Mouse (Mus musculus): ENCODE results near the gene Zc3h12c.

Zc3h12c gene

DNA sequence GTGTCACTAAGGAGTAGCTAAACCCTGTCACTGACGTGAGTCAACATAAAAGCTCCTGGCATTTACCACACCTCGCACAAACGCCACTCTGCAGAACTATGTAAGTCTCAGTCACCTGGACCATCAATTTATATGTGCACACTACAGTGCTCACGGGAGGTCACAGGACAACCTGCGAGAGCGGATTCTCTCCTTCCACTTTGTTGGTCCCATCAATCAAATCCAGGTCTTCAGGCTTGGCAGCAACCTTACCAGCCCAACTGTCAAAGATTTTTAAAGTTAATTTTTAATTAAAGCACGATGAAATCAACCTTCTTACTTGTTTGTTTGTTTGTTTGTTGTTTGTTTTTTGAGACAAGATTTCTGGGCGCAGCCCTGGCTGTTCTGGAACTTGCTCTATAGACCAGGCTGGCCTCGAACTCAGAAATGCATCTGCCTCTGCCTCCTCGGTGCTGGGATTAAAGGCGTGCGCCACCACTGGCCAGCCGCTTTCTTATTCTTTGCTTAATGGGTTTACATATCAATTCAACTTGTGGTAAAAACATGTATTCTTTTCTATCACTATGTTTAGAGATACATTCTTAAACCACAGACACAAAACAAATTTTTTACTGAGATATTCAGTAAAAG is 3.2 kb downstream of the Zc3h12c start:
- no peak for DNase-seq

DNA sequence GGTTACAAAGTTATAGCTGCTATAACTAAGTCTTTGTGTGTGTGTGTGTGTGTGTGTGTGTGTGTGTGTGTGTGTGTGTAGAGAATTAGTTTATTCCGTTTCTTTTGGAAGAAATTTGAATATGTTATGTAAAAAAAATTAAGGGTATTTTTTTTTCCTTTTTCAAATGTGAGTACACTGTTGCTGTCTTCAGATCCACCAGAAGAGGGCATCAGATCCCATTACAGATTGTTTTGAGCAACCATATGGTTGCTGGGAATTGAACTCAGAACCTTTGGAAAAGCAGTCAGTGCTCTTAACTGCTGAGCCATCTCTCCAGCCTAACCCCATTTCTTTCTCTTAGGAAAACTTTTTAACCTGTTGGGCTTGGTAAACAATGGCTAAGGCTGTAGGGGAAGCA is 7.9 kb downstream of the Zc3h12c start:
- no peak for DNase-seq

DNA sequence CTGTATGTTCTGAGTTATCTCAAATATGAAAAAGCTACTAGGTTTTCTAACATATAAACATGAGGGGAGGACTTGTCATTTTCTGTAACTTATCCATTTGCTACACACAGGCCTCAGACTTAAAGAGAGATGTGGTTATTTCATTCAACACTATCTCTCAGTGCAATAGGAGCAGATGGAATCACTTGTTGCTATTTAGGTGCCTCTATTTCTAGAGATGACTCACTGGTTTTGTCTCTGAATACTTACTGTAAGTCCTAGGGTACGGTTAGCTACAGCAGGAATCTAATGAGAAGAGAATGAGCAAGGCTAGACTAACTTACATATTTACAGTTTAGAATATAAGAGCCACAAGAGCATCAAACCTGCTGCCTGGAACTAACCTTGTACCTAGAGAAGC is 9.8 kb downstream of the Zc3h12c start:
- DNase-seq, result no peak

GRCm38 (mm10) chr9:52155417-52155816 is 13.0 kb downstream of the Zc3h12c start:
- DNase-seq, result no peak

DNA sequence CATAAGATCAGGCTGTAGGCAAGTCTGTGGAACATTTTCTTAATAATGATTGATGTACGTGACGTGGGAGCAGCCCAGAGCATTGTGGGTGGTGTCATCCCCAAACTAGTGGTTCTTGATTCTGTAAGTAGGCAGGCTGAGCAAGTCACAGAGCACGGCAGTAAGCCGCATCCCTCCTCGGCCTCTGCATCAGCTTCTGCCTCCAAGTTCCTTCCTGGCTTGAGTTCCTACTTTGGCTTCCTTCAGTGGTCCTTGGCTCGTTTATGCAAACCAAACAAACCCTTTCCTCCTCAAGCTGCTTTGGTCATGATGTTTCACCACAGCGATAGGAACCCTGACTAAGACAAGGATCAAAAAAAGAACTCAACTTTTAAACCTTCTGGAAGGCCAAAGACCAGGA is 14.1 kb downstream of the Zc3h12c start:
- no peak for DNase-seq

DNA sequence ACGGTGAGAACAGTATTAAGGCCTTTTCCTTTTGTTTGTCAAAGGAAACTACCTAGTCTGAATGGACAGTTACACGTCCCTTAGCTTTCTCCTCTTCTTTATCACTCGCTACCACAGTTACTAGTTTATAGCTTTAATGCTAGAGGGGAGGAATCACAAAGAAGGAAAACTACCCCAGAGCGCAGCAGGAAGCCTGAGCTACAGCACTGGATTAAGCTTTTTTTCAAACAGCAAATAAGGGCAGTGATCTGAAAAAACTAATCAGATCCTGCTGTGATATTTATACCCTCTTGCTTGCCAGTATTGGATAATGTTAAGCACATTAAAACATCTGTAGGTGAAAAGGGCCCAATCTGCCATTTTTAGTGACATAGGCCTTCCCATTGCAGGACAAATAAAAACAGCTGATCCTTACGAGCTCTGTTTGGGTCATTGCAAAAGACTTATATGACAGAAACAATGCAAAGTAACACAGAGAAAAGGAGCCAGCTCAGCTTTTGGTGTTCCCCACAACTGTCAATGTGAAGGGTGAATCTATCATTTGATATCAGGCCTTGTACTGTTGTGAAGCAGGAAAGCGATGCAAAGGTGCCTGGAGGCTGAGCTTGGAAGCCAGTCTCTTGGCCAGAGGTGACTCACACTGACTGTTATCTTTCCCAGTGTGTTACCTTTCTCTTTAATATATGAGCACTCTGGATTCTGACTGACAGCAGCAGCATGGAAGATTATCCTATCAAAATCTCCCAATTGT is 16.1 kb downstream of the Zc3h12c start:
- DNase-seq, result no peak

DNA sequence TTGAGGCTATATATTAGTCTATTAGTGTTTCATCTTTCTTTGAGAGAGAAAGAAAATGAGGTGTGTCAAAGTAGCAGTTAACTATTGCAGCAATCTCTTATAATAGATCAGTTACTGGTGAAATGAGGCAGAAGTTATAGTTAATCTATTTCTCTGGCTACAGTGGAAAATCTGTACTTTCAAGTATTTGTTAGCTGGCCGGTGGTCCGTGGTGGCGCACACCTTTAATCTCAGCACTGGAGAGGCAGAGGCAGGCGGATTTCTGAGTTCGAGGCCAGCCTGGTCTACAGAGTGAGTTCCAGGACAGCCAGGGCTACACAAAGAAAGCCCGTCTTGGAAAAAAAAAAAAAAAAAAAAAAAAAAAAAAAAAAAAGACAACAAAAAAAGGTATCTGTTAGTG is 18.6 kb downstream of the Zc3h12c start:
- DNase-seq, result no peak

DNA sequence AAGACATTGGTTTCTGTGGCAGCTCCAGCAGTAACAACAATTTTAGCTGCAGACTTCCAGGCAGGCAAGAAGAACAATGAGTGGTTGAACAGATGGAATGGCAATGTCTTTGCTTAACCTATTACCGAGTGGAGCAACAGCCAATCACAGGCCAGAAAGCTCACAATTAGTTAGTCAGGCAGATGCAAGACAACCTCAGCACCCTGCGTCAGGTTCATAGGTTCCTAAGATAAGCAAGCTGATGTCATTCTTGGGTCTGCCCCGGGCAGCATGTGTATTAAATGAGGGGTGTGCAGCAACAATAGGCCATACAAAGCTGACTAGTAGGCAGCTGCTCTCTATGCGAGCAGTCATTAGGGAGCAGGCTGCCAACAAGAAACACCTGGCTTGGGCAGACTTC is 19.1 kb downstream of the Zc3h12c start:
- DNase-seq, result no peak

GRCm38 (mm10) chr9:52148831-52149230 is 19.5 kb downstream of the Zc3h12c start:
- DNase-seq, result no peak

- DNase-seq, result no peak
These were observed 20.1 kb downstream of the Zc3h12c start for GRCm38 (mm10) chr9:52148311-52148710.

GRCm38 (mm10) chr9:52146241-52146640 is 22.1 kb downstream of the Zc3h12c start:
- no peak for DNase-seq

GRCm38 (mm10) chr9:52132771-52133170 is 35.6 kb downstream of the Zc3h12c start:
- no peak for DNase-seq

DNA sequence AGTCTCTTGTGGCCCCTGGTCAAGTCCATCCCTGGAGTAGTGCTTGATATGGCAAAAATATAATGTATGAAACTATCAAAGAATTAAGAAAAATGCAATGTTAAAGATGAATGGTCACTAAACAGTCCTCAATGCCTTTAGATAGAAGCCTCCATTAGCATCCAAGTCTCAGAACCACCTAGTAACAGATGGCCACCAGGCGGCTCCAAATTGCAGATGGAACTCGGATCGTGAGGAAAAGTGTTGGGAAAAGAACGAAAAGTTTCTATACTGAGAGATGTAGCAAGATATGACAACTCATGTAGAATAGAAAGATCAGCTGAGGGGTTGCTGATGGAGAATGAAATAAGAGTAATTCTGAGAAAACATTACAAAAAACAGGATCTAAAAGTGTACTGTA is 38.0 kb downstream of the Zc3h12c start:
- peak; percentile 36 for DNase-seq

GRCm38 (mm10) chr9:52125225-52125624 is 43.1 kb downstream of the Zc3h12c start:
- no peak for DNase-seq

DNA sequence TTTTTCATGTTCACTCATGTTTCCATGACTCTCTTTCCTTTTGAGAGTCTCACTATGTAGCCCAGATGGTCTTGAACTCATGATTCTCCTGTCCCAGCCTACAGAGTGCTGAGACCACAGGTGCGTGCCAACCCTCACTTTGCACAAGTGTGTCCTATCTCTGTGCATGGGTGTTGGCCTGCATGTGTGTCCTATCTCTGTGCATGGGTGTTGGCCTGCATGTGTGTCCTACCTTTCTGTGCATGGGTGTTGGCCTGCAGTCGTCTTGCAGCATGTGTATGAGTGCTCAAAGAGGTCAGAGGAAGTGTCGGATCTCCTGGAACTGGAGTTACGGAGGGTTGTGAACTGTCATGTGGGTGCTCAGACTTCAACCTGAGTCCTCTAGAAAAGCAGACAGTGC is 49.2 kb downstream of the Zc3h12c start:
- no peak for DNase-seq

DNA sequence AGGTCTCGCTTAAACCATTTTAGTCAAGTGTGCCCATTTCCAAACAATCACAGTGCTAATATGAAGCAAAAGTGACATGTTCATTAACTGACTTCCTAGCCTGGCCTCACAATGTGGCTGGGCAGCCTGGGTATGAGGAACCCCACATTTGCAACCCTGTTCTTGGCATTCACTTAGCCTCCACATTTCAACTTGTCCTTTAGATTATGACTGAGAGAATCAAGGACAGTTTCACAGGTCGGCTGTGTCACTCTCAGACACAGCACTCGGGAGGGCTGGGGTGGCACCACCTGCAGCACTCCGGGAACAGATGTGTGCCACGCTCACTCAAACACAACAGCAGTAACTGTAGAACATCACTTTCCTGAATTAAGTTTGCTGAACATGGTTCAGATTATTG is 55.3 kb downstream of the Zc3h12c start:
- DNase-seq, result no peak

DNA sequence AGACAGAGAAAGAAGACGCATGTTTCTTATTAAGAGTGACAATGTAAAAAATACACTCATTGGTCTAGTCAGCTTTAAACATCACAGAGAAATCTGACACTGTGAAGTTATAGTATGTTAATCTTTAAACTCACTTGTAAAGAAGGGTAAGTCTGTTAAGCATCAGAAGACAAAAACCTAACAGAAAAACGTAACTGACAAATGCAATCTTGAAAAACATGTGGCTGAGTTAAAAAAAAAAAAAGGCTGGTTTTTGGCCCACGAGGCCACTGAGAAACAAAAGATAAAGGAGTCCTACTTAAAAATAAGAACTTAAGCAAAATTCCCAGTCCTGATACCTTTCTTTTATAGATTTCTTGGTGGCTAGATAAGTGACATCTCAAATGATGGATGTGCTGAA is 57.6 kb downstream of the Zc3h12c start:
- DNase-seq, result no peak

DNA sequence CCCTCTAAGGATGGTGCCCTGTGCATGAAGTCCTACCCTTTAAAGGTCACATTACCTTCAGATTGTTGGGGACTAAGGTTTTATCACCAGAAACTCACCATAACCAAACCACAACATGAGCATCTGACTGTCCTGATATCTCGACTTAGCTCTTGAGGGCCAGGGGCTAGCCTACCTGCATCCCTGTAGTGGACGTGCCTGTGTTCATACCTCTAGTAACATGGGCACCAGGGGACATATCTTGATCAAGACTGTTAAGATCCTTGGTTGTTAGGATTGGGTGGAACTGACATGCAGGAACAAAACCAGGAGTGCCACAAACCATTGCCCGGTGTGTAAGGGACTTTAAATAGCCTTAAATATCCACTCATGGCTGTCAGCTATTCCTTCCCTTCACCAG is 61.2 kb downstream of the Zc3h12c start:
- DNase-seq, result no peak

DNA sequence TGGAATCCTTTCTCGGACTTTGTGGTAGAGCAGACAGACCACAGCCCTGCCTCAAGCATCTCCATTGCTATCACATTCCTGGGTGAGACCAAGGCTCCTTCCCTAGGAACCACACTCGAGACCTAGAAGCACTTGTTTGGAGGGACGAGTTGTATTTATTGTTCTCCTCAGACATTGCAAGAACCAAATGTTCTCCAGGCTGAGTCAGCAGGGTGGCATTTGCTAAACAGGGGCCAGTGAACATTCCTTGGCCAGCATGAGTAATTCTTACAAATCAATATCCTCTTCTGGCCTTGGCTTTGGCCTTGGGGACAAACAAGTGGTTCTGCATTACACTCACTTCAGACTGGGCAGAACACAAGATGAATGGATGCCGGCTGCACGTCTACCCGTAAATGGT is 62.9 kb downstream of the Zc3h12c start:
- no peak for DNase-seq

DNA sequence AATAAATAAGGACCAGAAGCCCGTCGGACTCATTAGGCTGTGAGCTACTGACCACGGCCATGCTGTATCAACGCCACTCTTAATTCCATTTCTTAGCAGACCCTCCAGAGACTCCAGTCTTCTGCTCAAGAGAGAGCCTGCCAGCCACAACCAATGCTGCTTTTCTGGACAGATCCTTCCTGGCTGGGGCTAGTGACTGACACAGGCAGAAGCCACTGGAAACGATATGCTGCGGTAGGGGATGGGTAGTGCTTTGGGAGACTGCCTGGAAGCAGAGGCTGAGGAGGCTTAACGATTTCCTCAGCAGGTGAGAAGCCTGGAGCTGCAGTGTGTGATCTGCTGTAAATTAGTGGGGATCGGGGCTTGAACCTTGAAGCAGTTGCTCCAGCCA is 64.2 kb downstream of the Zc3h12c start:
- no peak for DNase-seq

GRCm38 (mm10) chr9:52103448-52104224 is 64.7 kb downstream of the Zc3h12c start:
- DNase-seq, result no peak

DNA sequence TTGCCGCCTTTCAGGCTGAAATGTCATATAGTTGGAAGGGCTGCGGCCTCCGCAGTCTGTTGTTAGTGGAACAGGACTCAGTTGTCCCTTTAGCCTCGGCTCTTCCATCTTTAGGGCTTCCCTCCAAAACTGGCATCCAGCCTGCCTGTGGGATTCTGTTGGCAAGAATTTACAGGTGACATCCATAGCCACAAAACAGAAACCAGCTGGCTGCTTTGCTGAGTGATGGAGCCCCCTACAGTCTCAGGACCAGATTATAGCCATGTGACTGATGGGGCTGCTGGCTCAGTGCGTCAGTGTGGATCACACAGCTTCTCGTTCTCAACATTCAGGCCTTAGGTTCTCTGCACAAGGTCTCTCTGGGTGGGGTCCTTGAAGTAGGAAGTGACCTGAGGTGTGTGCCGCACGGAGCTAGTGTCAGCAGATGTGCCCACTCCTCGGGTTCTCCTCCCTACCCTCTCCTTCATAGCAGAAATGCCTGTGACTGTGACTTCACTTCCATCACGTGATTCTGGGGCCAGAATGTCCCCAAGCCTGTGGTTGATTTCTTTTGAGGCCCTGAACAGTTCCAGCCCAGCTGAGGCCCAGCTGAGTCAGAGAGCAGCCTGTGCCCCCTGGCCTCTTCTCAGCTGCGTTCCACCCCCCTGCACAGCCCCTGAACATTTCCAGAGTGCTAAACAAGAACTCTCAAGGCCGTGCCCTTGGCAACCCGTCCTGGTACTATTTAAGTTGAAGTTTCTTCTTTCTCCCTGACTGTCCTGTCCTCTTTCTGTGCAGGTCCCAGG is 66.1 kb downstream of the Zc3h12c start:
- no peak for DNase-seq

- DNase-seq, result no peak
These were observed 67.9 kb downstream of the Zc3h12c start for GRCm38 (mm10) chr9:52100426-52100825.
